Mouse (Mus musculus): Measurements from ENCODE around the gene Slc29a3. TPM values are rescaled to one million over a fixed set of nuclear protein-coding genes. Genes with fewer than 3 reads are reported as not detected.

The Slc29a3 gene
- polyA plus RNA-seq, 1 experiment from 2014 or later, result 8.0 TPM

GRCm38 (mm10) chr10:60706268-60706667 is 46.3 kb downstream of the Slc29a3 start:
- no peak overlapping the region for H3K4me3 ChIP-seq (ENCODE audit: low read depth, low read length)
- DNase-seq (ENCODE audit: low spot score) (no peak), ATAC-seq (replicated peaks; ENCODE audit: low FRiP score) (no peak)
- H3K36me3 ChIP-seq (ENCODE audit: control insufficient read depth, insufficient read depth, low read length), result no peaks in the 10 kb centered on the region
- H3K9me3 ChIP-seq (ENCODE audit: control insufficient read depth, low read length), result no peaks in the 10 kb centered on the region
- no peak overlapping the region for H3K4me2 ChIP-seq (ENCODE audit: low read depth, low read length, severe bottlenecking)
- WGBS, result 87% methylated on average over 4 of the region's 4 CpGs
- H3K9ac ChIP-seq (ENCODE audit: low read length), result no peak overlapping the region
- H3K27ac ChIP-seq (ENCODE audit: low read depth, low read length), result no peak overlapping the region
- H3K27me3 ChIP-seq (ENCODE audit: control insufficient read depth, insufficient read depth, low read length), result no peaks in the 10 kb centered on the region; the same call in 1 of the 2 replicates
- H3K4me1 ChIP-seq (replicated peaks; ENCODE audit: control insufficient read depth, insufficient read depth, low read length), result no peaks in the 10 kb centered on the region

DNA sequence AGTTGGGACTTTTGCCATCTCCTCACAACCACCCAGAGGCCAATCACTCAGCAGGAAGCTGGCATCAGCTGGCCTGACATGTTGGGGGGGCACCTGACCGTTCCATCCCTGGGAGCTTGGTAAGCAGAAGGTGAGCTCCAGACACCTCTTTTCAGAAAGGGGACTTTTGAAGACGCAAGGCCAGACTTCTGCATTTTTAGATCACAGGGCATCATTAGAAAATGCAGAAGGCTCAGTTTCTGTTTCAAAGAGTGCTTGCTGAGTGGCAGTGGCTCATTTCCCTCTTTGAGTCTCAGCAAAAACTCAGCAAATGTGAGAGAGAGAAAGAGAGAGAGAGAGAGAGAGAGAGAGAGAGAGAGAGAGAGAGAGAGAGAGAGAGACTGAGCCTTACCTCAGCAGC is 47.5 kb downstream of the Slc29a3 start:
- no peak overlapping the region for H3K27ac ChIP-seq (ENCODE audit: low read depth, low read length)
- no peak overlapping the region for H3K4me3 ChIP-seq (ENCODE audit: low read depth, low read length)
- ATAC-seq (replicated peaks; ENCODE audit: low FRiP score) (no peak), DNase-seq (ENCODE audit: low spot score) (no peak)
- H3K4me1 ChIP-seq (replicated peaks; ENCODE audit: control insufficient read depth, insufficient read depth, low read length), result no peaks in the 10 kb centered on the region
- H3K9me3 ChIP-seq (ENCODE audit: control insufficient read depth, low read length), result no peaks in the 10 kb centered on the region
- H3K27me3 ChIP-seq (ENCODE audit: control insufficient read depth, insufficient read depth, low read length), result no peaks in the 10 kb centered on the region; the same call in 1 of the 2 replicates
- no peak overlapping the region for H3K9ac ChIP-seq (ENCODE audit: low read length)
- no peaks in the 10 kb centered on the region for H3K36me3 ChIP-seq (ENCODE audit: control insufficient read depth, insufficient read depth, low read length)
- WGBS, result 77% methylated on average over 2 of the region's 2 CpGs
- H3K4me2 ChIP-seq (ENCODE audit: low read depth, low read length, severe bottlenecking), result no peak overlapping the region

DNA sequence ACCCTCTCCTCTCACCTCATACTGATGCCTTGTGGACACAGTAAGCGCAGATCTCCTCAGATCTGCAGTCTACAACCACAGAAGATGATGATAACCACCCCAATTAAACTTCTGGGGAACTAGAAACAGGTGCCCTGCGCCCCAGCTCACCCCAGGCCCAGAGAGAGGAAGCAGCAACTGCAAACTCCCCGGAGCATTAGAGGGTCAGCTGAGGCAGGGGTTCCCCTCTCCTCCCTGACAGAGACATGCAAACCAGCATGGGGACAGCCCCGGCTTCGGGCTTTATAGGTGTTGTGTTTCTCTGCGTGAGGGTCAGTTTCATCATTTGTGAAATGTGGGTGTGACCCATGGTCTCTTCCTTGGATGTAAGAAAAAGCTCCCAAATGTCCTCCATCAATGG is 54.8 kb downstream of the Slc29a3 start:
- Histone ChIP-seq H3K9ac (ENCODE audit: low read length) (no peak overlapping the region), H3K4me1 (replicated peaks; ENCODE audit: control insufficient read depth, insufficient read depth, low read length) (no peaks in the 10 kb centered on the region), H3K27me3 (ENCODE audit: control insufficient read depth, insufficient read depth, low read length) (0 out of 2 replicates have a peak, but pooled peaks cover 2% of the 10 kb centered on the region), H3K36me3 (ENCODE audit: control insufficient read depth, insufficient read depth, low read length) (no peaks in the 10 kb centered on the region), H3K4me2 (ENCODE audit: low read depth, low read length, severe bottlenecking) (no peak overlapping the region), H3K4me3 (ENCODE audit: low read depth, low read length) (no peak overlapping the region), H3K9me3 (ENCODE audit: control insufficient read depth, low read length) (no peaks in the 10 kb centered on the region), H3K27ac (ENCODE audit: low read depth, low read length) (no peak overlapping the region)
- ATAC-seq (replicated peaks; ENCODE audit: low FRiP score) (no peak), DNase-seq (ENCODE audit: low spot score) (no peak)
- WGBS, result 88% methylated on average over 6 of the region's 6 CpGs

DNA sequence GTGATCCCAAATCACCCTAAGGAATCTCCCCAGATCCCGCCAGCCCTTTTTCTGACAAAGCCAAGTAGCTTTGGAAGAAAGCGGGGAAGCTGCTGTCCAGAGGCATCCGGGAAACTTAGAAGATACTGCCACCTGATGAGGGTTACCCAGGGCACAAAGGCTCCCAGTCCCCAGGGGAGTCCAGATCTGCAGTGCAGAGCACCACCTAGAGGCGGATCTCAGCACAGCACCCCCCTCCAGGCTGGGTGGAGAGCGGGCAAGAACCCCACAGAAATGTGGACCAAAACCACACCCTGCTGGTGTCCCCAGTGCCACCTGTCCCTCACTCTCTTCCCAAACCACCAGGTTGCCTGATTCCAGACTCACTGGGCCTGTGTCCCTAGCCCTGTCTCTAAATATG is 55.6 kb downstream of the Slc29a3 start:
- Histone ChIP-seq H3K4me3 (ENCODE audit: low read depth, low read length) (no peak overlapping the region), H3K27ac (ENCODE audit: low read depth, low read length) (no peak overlapping the region), H3K4me1 (replicated peaks; ENCODE audit: control insufficient read depth, insufficient read depth, low read length) (no peaks in the 10 kb centered on the region), H3K4me2 (ENCODE audit: low read depth, low read length, severe bottlenecking) (no peak overlapping the region), H3K27me3 (ENCODE audit: control insufficient read depth, insufficient read depth, low read length) (0 out of 2 replicates have a peak, but pooled peaks cover 2% of the 10 kb centered on the region), H3K9me3 (ENCODE audit: control insufficient read depth, low read length) (no peaks in the 10 kb centered on the region), H3K36me3 (ENCODE audit: control insufficient read depth, insufficient read depth, low read length) (no peaks in the 10 kb centered on the region), H3K9ac (ENCODE audit: low read length) (no peak overlapping the region)
- no peak; the same call in 1 of the 2 replicates for ATAC-seq (replicated peaks; ENCODE audit: low FRiP score)
- DNase-seq (ENCODE audit: low spot score), result peak; percentile 88
- 17% methylated on average over 5 of the region's 5 CpGs for WGBS

GRCm38 (mm10) chr10:60696390-60696789 is 56.2 kb downstream of the Slc29a3 start, which contains the start of gene Cdh23:
Gene Cdh23, minus strand, starts transcription at chr10:60696490.
- no peak within 1 kb of the TSS for H3K4me2 ChIP-seq (ENCODE audit: low read depth, low read length, severe bottlenecking)
- no peak within 1 kb of the TSS for H3K27ac ChIP-seq (ENCODE audit: low read depth, low read length)
- no peak for ATAC-seq (replicated peaks; ENCODE audit: low FRiP score)
- no peak within 1 kb of the TSS for H3K9ac ChIP-seq (ENCODE audit: low read length)
- no peak for DNase-seq (ENCODE audit: low spot score)
- H3K36me3 ChIP-seq (ENCODE audit: control insufficient read depth, insufficient read depth, low read length), result no peaks in the 10 kb centered on the region
- no peak within 1 kb of the TSS for H3K4me3 ChIP-seq (ENCODE audit: low read depth, low read length)
- H3K27me3 ChIP-seq (ENCODE audit: control insufficient read depth, insufficient read depth, low read length), result 0 out of 2 replicates have a peak, but pooled peaks cover 2% of the 10 kb centered on the region
- H3K4me1 ChIP-seq (replicated peaks; ENCODE audit: control insufficient read depth, insufficient read depth, low read length), result no peaks in the 10 kb centered on the region
- no peaks in the 10 kb centered on the region for H3K9me3 ChIP-seq (ENCODE audit: control insufficient read depth, low read length)
- WGBS, result 82% methylated on average over 6 of the region's 6 CpGs

GRCm38 (mm10) chr10:60691671-60692390 is 60.8 kb downstream of the Slc29a3 start:
- WGBS, result 87% methylated on average over 20 of the region's 20 CpGs
- DNase-seq (ENCODE audit: low spot score), result no peak
- Histone ChIP-seq H3K9ac (ENCODE audit: low read length) (no peak overlapping the region), H3K27me3 (ENCODE audit: control insufficient read depth, insufficient read depth, low read length) (peaks cover 20% of the 10 kb centered on the region), H3K9me3 (ENCODE audit: control insufficient read depth, low read length) (no peaks in the 10 kb centered on the region), H3K4me3 (ENCODE audit: low read depth, low read length) (no peak overlapping the region), H3K27ac (ENCODE audit: low read depth, low read length) (no peak overlapping the region), H3K4me2 (ENCODE audit: low read depth, low read length, severe bottlenecking) (no peak overlapping the region), H3K36me3 (ENCODE audit: control insufficient read depth, insufficient read depth, low read length) (no peaks in the 10 kb centered on the region), H3K4me1 (replicated peaks; ENCODE audit: control insufficient read depth, insufficient read depth, low read length) (peaks cover 3% of the 10 kb centered on the region; the same call in 1 of the 2 replicates)
- ATAC-seq (replicated peaks; ENCODE audit: low FRiP score), result no peak

GRCm38 (mm10) chr10:60690960-60691359 is 61.6 kb downstream of the Slc29a3 start:
- ATAC-seq (replicated peaks; ENCODE audit: low FRiP score) (no peak), DNase-seq (ENCODE audit: low spot score) (no peak)
- no peaks in the 10 kb centered on the region for H3K36me3 ChIP-seq (ENCODE audit: control insufficient read depth, insufficient read depth, low read length)
- no peak overlapping the region for H3K9ac ChIP-seq (ENCODE audit: low read length)
- no peak overlapping the region for H3K4me2 ChIP-seq (ENCODE audit: low read depth, low read length, severe bottlenecking)
- WGBS, result 49% methylated on average over 6 of the region's 6 CpGs
- no peak overlapping the region for H3K4me3 ChIP-seq (ENCODE audit: low read depth, low read length)
- H3K27ac ChIP-seq (ENCODE audit: low read depth, low read length), result no peak overlapping the region
- peaks cover 11% of the 10 kb centered on the region for H3K4me1 ChIP-seq (replicated peaks; ENCODE audit: control insufficient read depth, insufficient read depth, low read length)
- peaks cover 29% of the 10 kb centered on the region for H3K27me3 ChIP-seq (ENCODE audit: control insufficient read depth, insufficient read depth, low read length)
- no peaks in the 10 kb centered on the region for H3K9me3 ChIP-seq (ENCODE audit: control insufficient read depth, low read length)

DNA sequence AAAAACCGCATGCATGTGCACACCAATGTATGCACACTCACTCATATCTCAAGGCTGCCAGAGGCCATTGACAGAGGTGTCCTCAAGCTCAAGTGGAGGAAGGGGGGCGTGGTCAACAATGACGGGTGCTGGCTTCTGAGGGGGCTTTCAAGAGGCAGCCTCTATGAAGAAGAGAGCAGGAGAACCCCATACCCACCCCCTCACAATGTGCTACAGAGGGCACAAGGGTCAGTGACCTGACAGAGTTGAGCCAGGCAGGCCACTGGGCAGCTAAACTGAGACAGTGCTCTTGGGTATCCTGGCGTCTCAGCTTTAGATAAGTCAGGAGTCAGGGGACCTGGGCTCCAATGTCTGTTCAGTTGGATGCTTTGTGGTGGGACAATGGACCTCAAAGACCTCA is 63.2 kb downstream of the Slc29a3 start:
- ATAC-seq (replicated peaks; ENCODE audit: low FRiP score) (no peak), DNase-seq (ENCODE audit: low spot score) (no peak)
- Histone ChIP-seq H3K4me1 (replicated peaks; ENCODE audit: control insufficient read depth, insufficient read depth, low read length) (peaks cover 14% of the 10 kb centered on the region), H3K4me3 (ENCODE audit: low read depth, low read length) (no peak overlapping the region), H3K27me3 (ENCODE audit: control insufficient read depth, insufficient read depth, low read length) (peaks cover 45% of the 10 kb centered on the region), H3K9me3 (ENCODE audit: control insufficient read depth, low read length) (no peaks in the 10 kb centered on the region), H3K36me3 (ENCODE audit: control insufficient read depth, insufficient read depth, low read length) (no peaks in the 10 kb centered on the region), H3K4me2 (ENCODE audit: low read depth, low read length, severe bottlenecking) (no peak overlapping the region), H3K9ac (ENCODE audit: low read length) (no peak overlapping the region), H3K27ac (ENCODE audit: low read depth, low read length) (no peak overlapping the region)
- 78% methylated on average over 4 of the region's 4 CpGs for WGBS

All from forebrain, embryonic 11.5 days (tissue).